Mouse (Mus musculus) hindbrain, embryonic 14.5 days (tissue): ENCODE measurements around the gene Tacr2. TPM values are rescaled to one million over a fixed set of nuclear protein-coding genes. Genes with fewer than 3 reads are reported as not detected.

Experiments
- ATAC-seq: fragments of 200-750 bp; cut with Nextera tagmentation; 2 replicates; pipeline ENCODE4 v1.8.0; 2017; ENCODE audit warnings: moderate number of reproducible peaks, mild to moderate bottlenecking, moderate TSS enrichment, moderate library complexity; ENCODE audit not compliant: low FRiP score
- DNase-seq: peaks from one replicate; pipeline ENCODE4 v3.0.0-alpha.2; 2015; ENCODE audit warnings: low spot score
- H3K27ac ChIP-seq: fragments of 300-500 bp; sonication (generic); 2 replicates; pipeline ENCODE4 v1.5.1; 2014; ENCODE audit warnings: mild to moderate bottlenecking, moderate library complexity
- H3K27me3 ChIP-seq: fragments of 300-500 bp; sonication (generic); 2 replicates; pipeline ENCODE4 v1.6.1; 2014; ENCODE audit warnings: mild to moderate bottlenecking, low read length, mixed read lengths; ENCODE audit not compliant: control insufficient read depth, insufficient read depth
- H3K36me3 ChIP-seq: fragments of 300-500 bp; sonication (generic); replicated peaks from 2 replicates; pipeline ENCODE4 v1.6.1; 2014; ENCODE audit not compliant: control insufficient read depth, insufficient read depth
- H3K4me1 ChIP-seq: fragments of 300-500 bp; sonication (generic); replicated peaks from 2 replicates; pipeline ENCODE4 v1.6.1; 2014; ENCODE audit warnings: antibody characterized with exemption, low read length, mixed read lengths; ENCODE audit not compliant: control insufficient read depth, insufficient read depth
- H3K4me2 ChIP-seq: fragments of 300-500 bp; sonication (generic); replicated peaks from 2 replicates; pipeline ENCODE4 v1.6.1; 2014; ENCODE audit warnings: mild to moderate bottlenecking, moderate library complexity
- H3K4me3 ChIP-seq: fragments of 300-500 bp; sonication (generic); replicated peaks from 2 replicates; pipeline ENCODE4 v1.5.1; 2014; ENCODE audit warnings: mild to moderate bottlenecking, low read length
- H3K9ac ChIP-seq: fragments of 300-500 bp; sonication (generic); 2 replicates; pipeline ENCODE4 v1.6.1; 2014
- H3K9me3 ChIP-seq: fragments of 300-500 bp; sonication (generic); 2 replicates; pipeline ENCODE4 v1.6.1; 2016; ENCODE audit warnings: low read length; ENCODE audit not compliant: control insufficient read depth
- WGBS: fragments of 180-500 bp; shearing (Covaris S2); extraction: QIAGEN DNeasy Blood & Tissue Kit; methylation state at CpG from one replicate; pipeline ENCODE4 v1.1.7; 2014; 5-methylcytosine and 5-hydroxymethylcytosine counted together
- polyA plus RNA-seq: library from polyadenylated mRNA; unstranded; fragments of >200 nt; fragmentation: Nextera tagmentation; extraction: Ambion mirVana; gene quantifications from 2 replicates; pipeline ENCODE4 v1.2.1, GENCODE M21; 2014

Gene Tacr2
- polyA plus RNA-seq, 1 experiment from 2014 or later: 0.19 TPM

GRCm38 (mm10) chr10:62282782-62283181 is 30.5 kb downstream of the Tacr2 start:
- WGBS: 61% methylated on average over 9 of the region's 9 CpGs
- Histone ChIP-seq H3K9ac (no peak overlapping the region), H3K4me2 (no peak overlapping the region), H3K36me3 (peaks cover 87% of the 10 kb centered on the region), H3K27me3 (no peaks in the 10 kb centered on the region), H3K4me3 (no peak overlapping the region), H3K9me3 (no peaks in the 10 kb centered on the region), H3K27ac (no peak overlapping the region), H3K4me1 (no peaks in the 10 kb centered on the region)
- DNase-seq: no peak
- no peak for ATAC-seq

- no peak overlapping the region for H3K4me3 ChIP-seq
- no peak overlapping the region for H3K4me2 ChIP-seq
- DNase-seq (no peak), ATAC-seq (no peak)
- no peaks in the 10 kb centered on the region for H3K27me3 ChIP-seq
- no peaks in the 10 kb centered on the region for H3K4me1 ChIP-seq
- H3K27ac ChIP-seq: no peak overlapping the region
- H3K9ac ChIP-seq: no peak overlapping the region
- peaks cover 88% of the 10 kb centered on the region for H3K36me3 ChIP-seq
- H3K9me3 ChIP-seq: no peaks in the 10 kb centered on the region
- WGBS: 82% methylated on average over 4 of the region's 4 CpGs
Measured at GRCm38 (mm10) chr10:62283206-62283792, 31.1 kb downstream of the Tacr2 start.

- 81% methylated on average over 6 of the region's 6 CpGs for WGBS
- no peak overlapping the region for H3K4me3 ChIP-seq
- no peaks in the 10 kb centered on the region for H3K4me1 ChIP-seq
- no peak overlapping the region for H3K9ac ChIP-seq
- no peak overlapping the region for H3K4me2 ChIP-seq
- no peak overlapping the region for H3K27ac ChIP-seq
- no peaks in the 10 kb centered on the region for H3K27me3 ChIP-seq
- DNase-seq (no peak), ATAC-seq (no peak)
- H3K36me3 ChIP-seq: peaks cover 90% of the 10 kb centered on the region
- no peaks in the 10 kb centered on the region for H3K9me3 ChIP-seq
Measured at GRCm38 (mm10) chr10:62287460-62288124, 35.4 kb downstream of the Tacr2 start.

- Histone ChIP-seq H3K9ac (no peak overlapping the region), H3K4me3 (no peak overlapping the region), H3K9me3 (no peaks in the 10 kb centered on the region), H3K27me3 (no peaks in the 10 kb centered on the region), H3K4me2 (no peak overlapping the region), H3K27ac (no peak overlapping the region), H3K4me1 (0 out of 2 replicates have a peak, but pooled peaks cover 3% of the 10 kb centered on the region), H3K36me3 (peaks cover 70% of the 10 kb centered on the region)
- ATAC-seq (no peak), DNase-seq (no peak)
- WGBS: 95% methylated on average over 4 of the region's 4 CpGs
Measured at GRCm38 (mm10) chr10:62294112-62294511, 41.9 kb downstream of the Tacr2 start.

GRCm38 (mm10) chr10:62296086-62296872 is 44.0 kb downstream of the Tacr2 start:
- Histone ChIP-seq H3K4me3 (no peak overlapping the region), H3K36me3 (peaks cover 49% of the 10 kb centered on the region), H3K4me1 (0 out of 2 replicates have a peak, but pooled peaks cover 3% of the 10 kb centered on the region), H3K4me2 (peak overlapping the region; percentile 26), H3K9ac (no peak overlapping the region), H3K9me3 (no peaks in the 10 kb centered on the region), H3K27ac (no peak overlapping the region), H3K27me3 (no peaks in the 10 kb centered on the region)
- 51% methylated on average over 22 of the region's 26 CpGs for whole genome bisulfite sequencing
- DNase-seq (peak; percentile 58), ATAC-seq (peak; percentile 27; the same call in 1 of the 2 replicates)

- Histone ChIP-seq H3K27ac (no peak overlapping the region), H3K9me3 (no peaks in the 10 kb centered on the region), H3K4me3 (no peak overlapping the region), H3K27me3 (no peaks in the 10 kb centered on the region), H3K9ac (no peak overlapping the region), H3K4me2 (no peak overlapping the region), H3K4me1 (0 out of 2 replicates have a peak, but pooled peaks cover 3% of the 10 kb centered on the region), H3K36me3 (peaks cover 31% of the 10 kb centered on the region)
- WGBS: 88% methylated on average over 23 of the region's 23 CpGs
- no peak for ATAC-seq
- no peak for DNase-seq
Measured at GRCm38 (mm10) chr10:62300006-62300827, 48.0 kb downstream of the Tacr2 start.

GRCm38 (mm10) chr10:62305090-62305489 is 52.9 kb downstream of the Tacr2 start:
- no peak overlapping the region for H3K4me3 ChIP-seq
- WGBS: 88% methylated on average over 6 of the region's 6 CpGs

GRCm38 (mm10) chr10:62306483-62306882 is 54.2 kb downstream of the Tacr2 start:
- Histone ChIP-seq H3K9me3 (no peaks in the 10 kb centered on the region), H3K36me3 (peaks cover 22% of the 10 kb centered on the region; the same call in 1 of the 2 replicates), H3K9ac (no peak overlapping the region), H3K27ac (no peak overlapping the region), H3K27me3 (no peaks in the 10 kb centered on the region), H3K4me2 (no peak overlapping the region), H3K4me3 (no peak overlapping the region), H3K4me1 (no peaks in the 10 kb centered on the region)
- WGBS: 69% methylated on average over 3 of the region's 3 CpGs
- ATAC-seq: no peak
- no peak for DNase-seq

More at GRCm38 (mm10) chr10:62305090-62305489, 52.9 kb downstream of the Tacr2 start:
- ATAC-seq: no peak
- Histone ChIP-seq H3K36me3 (peaks cover 22% of the 10 kb centered on the region; the same call in 1 of the 2 replicates), H3K4me1 (no peaks in the 10 kb centered on the region), H3K27ac (no peak overlapping the region), H3K9me3 (no peaks in the 10 kb centered on the region), H3K9ac (no peak overlapping the region), H3K27me3 (no peaks in the 10 kb centered on the region), H3K4me2 (no peak overlapping the region)
- DNase-seq: no peak
